Mouse (Mus musculus) MEL (cell line): ENCODE measurements at regions not wholly inside any gene's neighbourhood (a gene's known extent, or its start where the extent isn't known, plus 50 kb on each side); places are given as distances from the start of the nearest gene placed in this dataset.

Experiments used
- DNase-seq: peaks from one replicate; pipeline ENCODE4 v3.0.0; 2011; ENCODE audit warnings: low read depth, low spot score
- H3K27ac ChIP-seq: 2 replicates; pipeline ENCODE4 v1.5.1; 2012; ENCODE audit warnings: low read depth, mild to moderate bottlenecking, control low read depth, low read length, moderate library complexity; ENCODE audit not compliant: control insufficient read depth
- H3K27me3 ChIP-seq, 2 experiments: fragments of 150-350 bp in 1 of 2; sonication (generic) in 1 of 2; 2 replicates each; pipeline ENCODE4 v1.6.1; 2012; ENCODE audit warnings: low read length in 2 of 2, mild to moderate bottlenecking in 2 of 2, improper control_type of control experiment in 1 of 2, moderate library complexity in 1 of 2; ENCODE audit not compliant: insufficient read depth in 2 of 2, control insufficient read depth in 1 of 2
- H3K36me3 ChIP-seq, 2 experiments: 2 replicates each; pipeline ENCODE4 v1.6.1; 2012 to 2014; ENCODE audit warnings: low read length in 2 of 2, improper control_type of control experiment in 1 of 2, inconsistent platforms in 1 of 2, mild to moderate bottlenecking in 1 of 2; ENCODE audit not compliant: insufficient read depth in 2 of 2, control insufficient read depth in 1 of 2
- H3K4me1 ChIP-seq, 2 experiments: fragments of 150-350 bp in 1 of 2; sonication (generic) in 1 of 2; 2 replicates each; pipeline ENCODE4 v1.6.1; 2012; ENCODE audit warnings: low read length in 2 of 2, improper control_type of control experiment in 1 of 2, mild to moderate bottlenecking in 1 of 2; ENCODE audit not compliant: insufficient read depth in 2 of 2, control insufficient read depth in 1 of 2
- H3K4me3 ChIP-seq, 2 experiments: fragments of 150-350 bp in 1 of 2; sonication (generic) in 1 of 2; 2 replicates each; pipeline ENCODE4 v1.5.1; 2012; ENCODE audit warnings: low read depth in 2 of 2, low read length in 2 of 2, mild to moderate bottlenecking in 2 of 2, moderate library complexity in 2 of 2, control low read depth in 1 of 2, improper control_type of control experiment in 1 of 2; ENCODE audit not compliant: control insufficient read depth in 1 of 2, insufficient read depth in 1 of 2
- H3K79me2 ChIP-seq: 2 replicates; pipeline ENCODE4 v1.6.1; 2012; ENCODE audit warnings: mild to moderate bottlenecking, low read length, moderate library complexity; ENCODE audit not compliant: control insufficient read depth, poor library complexity, insufficient read depth
- H3K9ac ChIP-seq: 2 replicates; pipeline ENCODE4 v1.6.1; 2012; ENCODE audit warnings: low read depth, mild to moderate bottlenecking, control low read depth, low read length, moderate library complexity; ENCODE audit not compliant: control insufficient read depth, poor library complexity, severe bottlenecking
- H3K9me3 ChIP-seq: fragments of 150-350 bp; sonication (generic); replicated peaks from 2 replicates; pipeline ENCODE4 v1.6.1; 2012; ENCODE audit warnings: mild to moderate bottlenecking, low read length, improper control_type of control experiment, moderate library complexity; ENCODE audit not compliant: insufficient read depth
- CHD1 ChIP-seq: IDR thresholded peaks from 2 replicates; pipeline ENCODE4 v1.6.1; 2012; ENCODE audit warnings: low read depth, mild to moderate bottlenecking, inconsistent platforms, low read length, improper control_type of control experiment
- CTCF ChIP-seq, 3 experiments: IDR thresholded peaks in 2 of 3; conservative IDR thresholded peaks in 1 of 3; 2 replicates each; pipeline ENCODE4 v1.5.1; 2011 to 2012; ENCODE audit warnings: low read length in 3 of 3, low read depth in 2 of 3, mild to moderate bottlenecking in 2 of 3, improper control_type of control experiment in 1 of 3, inconsistent platforms in 1 of 3, mixed read lengths in 1 of 3, moderate library complexity in 1 of 3; ENCODE audit not compliant: control insufficient read depth in 1 of 3, insufficient read depth in 1 of 3, poor library complexity in 1 of 3, severe bottlenecking in 1 of 3
- E2F4 ChIP-seq: IDR thresholded peaks from 2 replicates; pipeline ENCODE4 v1.6.1; 2011; ENCODE audit warnings: low read depth, low read length, improper control_type of control experiment, borderline replicate concordance
- ELF1 ChIP-seq: IDR thresholded peaks from 2 replicates; pipeline ENCODE4 v1.6.1; 2014; ENCODE audit warnings: low read depth, mild to moderate bottlenecking, inconsistent platforms, low read length, improper control_type of control experiment, moderate library complexity
- EP300 ChIP-seq, 2 experiments: IDR thresholded peaks; 2 replicates each; pipeline ENCODE4 v1.6.1; 2011; ENCODE audit warnings: improper control_type of control experiment in 2 of 2, low read length in 2 of 2, low read depth in 1 of 2, mild to moderate bottlenecking in 1 of 2
- GABPA ChIP-seq: IDR thresholded peaks from 2 replicates; pipeline ENCODE4 v1.6.1; 2012; ENCODE audit warnings: low read depth, mild to moderate bottlenecking, inconsistent platforms, low read length, improper control_type of control experiment, moderate library complexity
- HCFC1 ChIP-seq: IDR thresholded peaks from 2 replicates; pipeline ENCODE4 v1.6.1; 2012; ENCODE audit warnings: low read depth, mild to moderate bottlenecking, inconsistent platforms, low read length, improper control_type of control experiment, moderate library complexity
- JUND ChIP-seq: IDR thresholded peaks from 2 replicates; pipeline ENCODE4 v1.6.1; 2011; ENCODE audit warnings: low read depth, mild to moderate bottlenecking, improper control_type of control experiment, low read length
- MAX ChIP-seq: IDR thresholded peaks from 2 replicates; pipeline ENCODE4 v1.6.1; 2011; ENCODE audit warnings: low read length, improper control_type of control experiment
- MAZ ChIP-seq: IDR thresholded peaks from 2 replicates; pipeline ENCODE4 v1.6.1; 2012; ENCODE audit warnings: low read depth, mild to moderate bottlenecking, inconsistent platforms, low read length, improper control_type of control experiment
- MYB ChIP-seq: IDR thresholded peaks from 2 replicates; pipeline ENCODE4 v1.6.1; 2011; ENCODE audit warnings: mild to moderate bottlenecking, low read depth, low read length, improper control_type of control experiment
- MYC ChIP-seq: IDR thresholded peaks from 2 replicates; pipeline ENCODE4 v1.6.1; 2011; ENCODE audit warnings: low read depth, mild to moderate bottlenecking, low read length, improper control_type of control experiment, moderate library complexity
- NELFE ChIP-seq: IDR thresholded peaks from 2 replicates; pipeline ENCODE4 v1.6.1; 2011; ENCODE audit warnings: low read depth, low read length, improper control_type of control experiment
- NRF1 ChIP-seq: IDR thresholded peaks from 2 replicates; pipeline ENCODE4 v1.6.1; 2014; ENCODE audit warnings: low read depth, mild to moderate bottlenecking, inconsistent platforms, low read length, improper control_type of control experiment, moderate library complexity; ENCODE audit not compliant: poor library complexity, insufficient read depth, severe bottlenecking
- SIN3A ChIP-seq: IDR thresholded peaks from 2 replicates; pipeline ENCODE4 v1.6.1; 2012; ENCODE audit warnings: low read length, improper control_type of control experiment, inconsistent platforms
- TBP ChIP-seq: IDR thresholded peaks from 2 replicates; pipeline ENCODE4 v1.8.0; 2011; ENCODE audit warnings: low read depth, low read length, improper control_type of control experiment
- TCF12 ChIP-seq: IDR thresholded peaks from 2 replicates; pipeline ENCODE4 v1.6.1; 2014; ENCODE audit warnings: low read depth, mild to moderate bottlenecking, inconsistent platforms, low read length, improper control_type of control experiment, moderate library complexity
- UBTF ChIP-seq: IDR thresholded peaks from 2 replicates; pipeline ENCODE4 v1.6.1; 2012; ENCODE audit warnings: low read depth, mild to moderate bottlenecking, inconsistent platforms, low read length, improper control_type of control experiment, moderate library complexity, borderline replicate concordance; ENCODE audit not compliant: insufficient read depth
- ZC3H11A ChIP-seq: IDR thresholded peaks from 2 replicates; pipeline ENCODE4 v1.6.1; 2012; ENCODE audit warnings: low read depth, mild to moderate bottlenecking, inconsistent platforms, low read length, improper control_type of control experiment
- ZMIZ1 ChIP-seq: IDR thresholded peaks from 2 replicates; pipeline ENCODE4 v1.6.1; 2012; ENCODE audit warnings: low read depth, mild to moderate bottlenecking, inconsistent platforms, low read length, improper control_type of control experiment, moderate library complexity
- ZNF384 ChIP-seq: IDR thresholded peaks from 2 replicates; pipeline ENCODE4 v1.6.1; 2012; ENCODE audit warnings: low read depth, mild to moderate bottlenecking, inconsistent platforms, low read length, improper control_type of control experiment

- Histone ChIP-seq H3K27me3 (no peaks in the 10 kb centered on the region), H3K27ac (no peak overlapping the region), H3K36me3 (no peaks in the 10 kb centered on the region), H3K9ac (no peak overlapping the region), H3K4me1 (no peaks in the 10 kb centered on the region), H3K4me3 (no peak overlapping the region), H3K9me3 (no peaks in the 10 kb centered on the region), H3K79me2 (no peaks in the 10 kb centered on the region)
- DNase-seq: no peak
- no peak for TF ChIP-seq ZMIZ1
- TF ChIP-seq JUND: no peak
- no peak for TF ChIP-seq ELF1
- TF ChIP-seq NELFE: no peak
- TF ChIP-seq TBP: no peak
- TF ChIP-seq MAZ: no peak
These were observed 226.7 kb upstream of the Mocs1 start for GRCm38 (mm10) chr17:49201495-49201894.

- no peak overlapping the region for H3K9ac ChIP-seq
- H3K9me3 ChIP-seq: no peaks in the 10 kb centered on the region
- no peaks in the 10 kb centered on the region for H3K79me2 ChIP-seq
- H3K4me3 ChIP-seq: no peak overlapping the region
- TF ChIP-seq ZC3H11A: no peak
- TF ChIP-seq EP300 (IDR thresholded peaks at IDR 0.05; ENCODE audit: low read depth in 1 of 2, low read length in 2 of 2): no peak
- no peak for TF ChIP-seq CTCF (IDR thresholded peaks at IDR 0.05 in 2 of 3, conservative IDR thresholded peaks at IDR 0.05 in 1 of 3; ENCODE audit: control insufficient read depth in 1 of 3, insufficient read depth in 1 of 3, low read depth in 2 of 3, low read length in 3 of 3, poor library complexity in 1 of 3, severe bottlenecking in 1 of 3)
- TF ChIP-seq CHD1: no peak
- TF ChIP-seq MYB: no peak
- TF ChIP-seq ZNF384: no peak
- no peak for TF ChIP-seq ELF1
- TF ChIP-seq NRF1: no peak
- no peak for TF ChIP-seq E2F4
- TF ChIP-seq GABPA: no peak
- TF ChIP-seq SIN3A: no peak
- no peak for TF ChIP-seq MYC
- no peak for TF ChIP-seq MAX
- TF ChIP-seq UBTF: no peak
- no peak for TF ChIP-seq HCFC1
- TF ChIP-seq TCF12: no peak
- no peaks in the 10 kb centered on the region for H3K4me1 ChIP-seq
- H3K27me3 ChIP-seq: no peaks in the 10 kb centered on the region
- no peak overlapping the region for H3K27ac ChIP-seq
- no peaks in the 10 kb centered on the region for H3K36me3 ChIP-seq
- DNase-seq: no peak
These were observed 223.1 kb upstream of the Mocs1 start for GRCm38 (mm10) chr17:49205095-49205494.
